Mouse (Mus musculus) kidney, adult 2 months (tissue): Measurements from ENCODE around the gene Cabp1. TPM values are rescaled to one million over a fixed set of nuclear protein-coding genes. Genes with fewer than 3 reads are reported as not detected.

Source experiments
- DNase-seq: peaks from one replicate; pipeline ENCODE4 v3.0.0; 2021
- H3K27ac ChIP-seq: fragments of 200-500 bp; 2 replicates; pipeline ENCODE4 v1.5.1; 2012; ENCODE audit warnings: low read depth, low read length, control low read depth, inconsistent platforms; ENCODE audit not compliant: insufficient read depth
- H3K27me3 ChIP-seq: fragments of 200-500 bp; replicated peaks from 2 replicates; pipeline ENCODE4 v1.6.1; 2012; ENCODE audit warnings: mild to moderate bottlenecking, moderate library complexity, low read length, inconsistent platforms; ENCODE audit not compliant: control insufficient read depth, insufficient read depth
- H3K36me3 ChIP-seq: fragments of 200-500 bp; 2 replicates; pipeline ENCODE4 v1.6.1; 2012; ENCODE audit warnings: mild to moderate bottlenecking, moderate library complexity, low read length, inconsistent platforms; ENCODE audit not compliant: control insufficient read depth, insufficient read depth
- H3K4me1 ChIP-seq: fragments of 200-500 bp; 2 replicates; pipeline ENCODE4 v1.6.1; 2011; ENCODE audit warnings: low read length; ENCODE audit not compliant: control insufficient read depth, insufficient read depth
- H3K4me3 ChIP-seq: fragments of 200-500 bp; 2 replicates; pipeline ENCODE4 v1.5.1; 2011; ENCODE audit warnings: mild to moderate bottlenecking, low read depth, low read length, control low read depth; ENCODE audit not compliant: insufficient read depth
- CTCF ChIP-seq: fragments of 200-500 bp; conservative IDR thresholded peaks from 2 replicates; pipeline ENCODE4 v1.5.1; 2011; ENCODE audit warnings: low read depth, mild to moderate bottlenecking, control low read depth, low read length, moderate library complexity, mixed read lengths; ENCODE audit not compliant: insufficient read depth, insufficient read length
- POLR2A ChIP-seq: fragments of 200-500 bp; IDR thresholded peaks from one replicate; pipeline ENCODE4 v1.6.1; 2011; ENCODE audit warnings: low read depth, low read length, control low read depth
- WGBS: fragments of 180-500 bp; shearing (Covaris S2); methylation state at CpG from one replicate; pipeline ENCODE4 v1.1.7; 2018; 5-methylcytosine and 5-hydroxymethylcytosine counted together
- polyA plus RNA-seq: library from polyadenylated mRNA; depleted of rRNA; stranded (reverse); fragments of >200 nt; gene quantifications from 2 replicates; pipeline ENCODE4 v1.2.3, GENCODE M21; 2012; rRNA removed

Gene Cabp1
- 1.7 and 2.6 TPM in 2 replicates for polyA plus RNA-seq

GRCm38 (mm10) chr5:115193669-115194625 is at the start of gene Cabp1:
Cabp1 (minus strand) TSS chr5:115194381.
- Histone ChIP-seq H3K27me3 (no peaks in the 10 kb centered on the region; the same call in 1 of the 2 replicates), H3K4me1 (0 out of 2 replicates have a peak, but pooled peaks cover 3% of the 10 kb centered on the region), H3K4me3 (peak within 1 kb of the TSS; percentile 39), H3K36me3 (no peaks in the 10 kb centered on the region), H3K27ac (no peak within 1 kb of the TSS)
- no peak for TF ChIP-seq POLR2A
- no peak for TF ChIP-seq CTCF
- peak; percentile 47 for DNase-seq
- WGBS, result under 1% methylated on average over 116 of the region's 116 CpGs

GRCm38 (mm10) chr5:115240191-115240590 is 46.0 kb upstream of the Cabp1 start:
- TF ChIP-seq POLR2A (no peak), CTCF (no peak)
- no peak overlapping the region for H3K27ac ChIP-seq
- WGBS, result 62% methylated on average over 11 of the region's 11 CpGs
- no peak for DNase-seq
- no peaks in the 10 kb centered on the region for H3K27me3 ChIP-seq
- peaks cover 2% of the 10 kb centered on the region for H3K36me3 ChIP-seq
- H3K4me1 ChIP-seq, result no peaks in the 10 kb centered on the region; the same call in 1 of the 2 replicates
- no peak overlapping the region for H3K4me3 ChIP-seq

GRCm38 (mm10) chr5:115238729-115239195 is 44.6 kb upstream of the Cabp1 start:
- WGBS, result 5% methylated on average over 11 of the region's 11 CpGs
- no peak for TF ChIP-seq POLR2A
- no peak for TF ChIP-seq CTCF
- Histone ChIP-seq H3K27ac (no peak overlapping the region), H3K4me1 (no peaks in the 10 kb centered on the region; the same call in 1 of the 2 replicates), H3K27me3 (no peaks in the 10 kb centered on the region), H3K4me3 (peak overlapping the region; percentile 97), H3K36me3 (peaks cover 2% of the 10 kb centered on the region)
- peak; percentile 63 for DNase-seq

GRCm38 (mm10) chr5:115237803-115238728 is 43.9 kb upstream of the Cabp1 start:
- no peaks in the 10 kb centered on the region; the same call in none of the 2 replicates for H3K36me3 ChIP-seq
- TF ChIP-seq CTCF (no peak), POLR2A (peak; percentile 78)
- no peaks in the 10 kb centered on the region for H3K27me3 ChIP-seq
- WGBS, result under 1% methylated on average over 88 of the region's 88 CpGs
- DNase-seq, result peak; percentile 97
- peak overlapping the region; percentile 97 for H3K4me3 ChIP-seq
- H3K27ac ChIP-seq, result peak overlapping the region; percentile 95
- no peaks in the 10 kb centered on the region; the same call in 1 of the 2 replicates for H3K4me1 ChIP-seq

- Histone ChIP-seq H3K36me3 (no peaks in the 10 kb centered on the region), H3K27me3 (no peaks in the 10 kb centered on the region), H3K27ac (peak within 1 kb of the TSS; percentile 9; the same call in 1 of the 2 replicates), H3K4me1 (no peaks in the 10 kb centered on the region; the same call in 1 of the 2 replicates), H3K4me3 (peak within 1 kb of the TSS; percentile 26)
- 3% methylated on average over 21 of the region's 21 CpGs for WGBS
- peak; percentile 91 for DNase-seq
- TF ChIP-seq CTCF, result peak; percentile 92
- TF ChIP-seq POLR2A, result no peak
Measured at GRCm38 (mm10) chr5:115235786-115236263, 41.6 kb upstream of the Cabp1 start, which contains the start of gene Pop5. Pop5 (plus strand) TSS chr5:115235836.

GRCm38 (mm10) chr5:115235323-115235771 is 41.2 kb upstream of the Cabp1 start:
- peak overlapping the region; percentile 9; the same call in 1 of the 2 replicates for H3K27ac ChIP-seq
- no peaks in the 10 kb centered on the region; the same call in 1 of the 2 replicates for H3K4me1 ChIP-seq
- no peaks in the 10 kb centered on the region for H3K27me3 ChIP-seq
- peak; percentile 67 for DNase-seq
- TF ChIP-seq CTCF, result no peak
- no peak for TF ChIP-seq POLR2A
- H3K4me3 ChIP-seq, result peak overlapping the region; percentile 26
- 4% methylated on average over 45 of the region's 45 CpGs for WGBS
- no peaks in the 10 kb centered on the region for H3K36me3 ChIP-seq
